Mouse (Mus musculus) midbrain, embryonic 10.5 days (tissue): ENCODE data around the gene Kifc1. TPM values are rescaled to one million over a fixed set of nuclear protein-coding genes. Genes with fewer than 3 reads are reported as not detected.
"Not testable (repeated sequence)": the region's sequence is repeated elsewhere in the genome, so short reads cannot be mapped to it uniquely, and the experiment has no call there.

Experiments used
- DNase-seq: peaks from one replicate; pipeline ENCODE4 v3.0.0-alpha.2; 2017; ENCODE audit warnings: low spot score
- H3K27ac ChIP-seq: fragments of 300-500 bp; sonication (generic); replicated peaks from 2 replicates; pipeline ENCODE4 v1.5.1; 2016; ENCODE audit warnings: mild to moderate bottlenecking
- H3K27me3 ChIP-seq: fragments of 300-500 bp; sonication (generic); 2 replicates; pipeline ENCODE4 v1.6.1; 2016; ENCODE audit warnings: low read depth, mild to moderate bottlenecking; ENCODE audit not compliant: poor library complexity, severe bottlenecking
- H3K36me3 ChIP-seq: fragments of 300-500 bp; sonication (generic); 2 replicates; pipeline ENCODE4 v1.6.1; 2016; ENCODE audit warnings: mild to moderate bottlenecking, moderate library complexity
- H3K4me1 ChIP-seq: fragments of 300-500 bp; sonication (generic); 2 replicates; pipeline ENCODE4 v1.6.1; 2016
- H3K4me3 ChIP-seq: fragments of 300-500 bp; sonication (generic); 2 replicates; pipeline ENCODE4 v1.5.1; 2016; ENCODE audit warnings: mild to moderate bottlenecking, moderate library complexity
- H3K9me3 ChIP-seq: fragments of 300-500 bp; sonication (generic); replicated peaks from 2 replicates; pipeline ENCODE4 v1.6.1; 2016; ENCODE audit warnings: mild to moderate bottlenecking
- WGBS: fragments of 180-500 bp; shearing (Covaris S2); methylation state at CpG from one replicate; pipeline ENCODE4 v1.1.7; 2016; 5-methylcytosine and 5-hydroxymethylcytosine counted together
- polyA plus RNA-seq: library from polyadenylated mRNA; unstranded; fragments of >200 nt; fragmentation: Nextera tagmentation; extraction: Ambion mirVana; gene quantifications from 2 replicates; pipeline ENCODE4 v1.2.1, GENCODE M21; 2016

Kifc1 gene
- polyA plus RNA-seq, 1 experiment from 2014 or later, result 7.8 TPM

- H3K27ac ChIP-seq, DNase-seq, H3K4me3 ChIP-seq, H3K27me3 ChIP-seq, H3K36me3 ChIP-seq, H3K9me3 ChIP-seq: not testable (repeated sequence)
- WGBS, result 80% methylated on average over 6 of the region's 6 CpGs
- peaks cover 17% of the 10 kb centered on the region for H3K4me1 ChIP-seq
Measured at GRCm38 (mm10) chr17:33903911-33904651, 13.6 kb upstream of the Kifc1 start.

DNA sequence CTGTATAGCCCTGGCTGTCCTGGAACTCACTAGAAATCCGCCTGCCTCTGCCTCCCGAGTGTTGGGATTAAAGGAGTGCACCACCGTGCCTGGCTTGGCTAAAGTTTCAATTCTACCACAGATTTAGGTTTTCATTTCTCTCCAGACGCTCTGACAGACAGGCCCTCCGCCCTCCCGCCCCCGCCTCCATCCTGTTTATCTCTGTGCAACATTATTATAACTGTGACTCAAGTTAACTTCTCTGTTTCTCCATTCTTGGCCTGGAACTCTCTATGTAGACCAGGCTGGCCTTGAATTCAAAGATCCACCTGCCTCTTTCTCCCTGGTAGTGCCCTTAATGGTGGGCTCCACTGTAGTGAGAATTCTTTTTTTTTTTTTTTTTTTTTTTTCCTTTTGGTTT is 12.0 kb upstream of the Kifc1 start:
- Histone ChIP-seq H3K4me1 (peaks cover 5% of the 10 kb centered on the region), H3K36me3 (no peaks in the 10 kb centered on the region), H3K27me3 (peaks cover 7% of the 10 kb centered on the region; the same call in 1 of the 2 replicates), H3K27ac (no peak overlapping the region), H3K9me3 (no peaks in the 10 kb centered on the region), H3K4me3 (no peak overlapping the region)
- no peak for DNase-seq
- WGBS, result 85% methylated on average over 7 of the region's 7 CpGs

- Histone ChIP-seq H3K27ac (no peak overlapping the region), H3K9me3 (no peaks in the 10 kb centered on the region), H3K4me1 (peaks cover 5% of the 10 kb centered on the region), H3K4me3 (no peak overlapping the region), H3K36me3 (no peaks in the 10 kb centered on the region), H3K27me3 (peaks cover 6% of the 10 kb centered on the region; the same call in 1 of the 2 replicates)
- no peak for DNase-seq
- 88% methylated on average over 4 of the region's 4 CpGs for WGBS
Measured at GRCm38 (mm10) chr17:33902079-33902478, 11.6 kb upstream of the Kifc1 start.

- Histone ChIP-seq H3K4me3 (no peak overlapping the region), H3K27ac (no peak overlapping the region), H3K4me1 (peaks cover 5% of the 10 kb centered on the region), H3K9me3 (no peaks in the 10 kb centered on the region), H3K27me3 (peaks cover 1% of the 10 kb centered on the region; the same call in 1 of the 2 replicates), H3K36me3 (no peaks in the 10 kb centered on the region)
- WGBS, result 87% methylated on average over 4 of the region's 4 CpGs
- no peak for DNase-seq
Measured at GRCm38 (mm10) chr17:33901653-33902052, 11.2 kb upstream of the Kifc1 start.

DNA sequence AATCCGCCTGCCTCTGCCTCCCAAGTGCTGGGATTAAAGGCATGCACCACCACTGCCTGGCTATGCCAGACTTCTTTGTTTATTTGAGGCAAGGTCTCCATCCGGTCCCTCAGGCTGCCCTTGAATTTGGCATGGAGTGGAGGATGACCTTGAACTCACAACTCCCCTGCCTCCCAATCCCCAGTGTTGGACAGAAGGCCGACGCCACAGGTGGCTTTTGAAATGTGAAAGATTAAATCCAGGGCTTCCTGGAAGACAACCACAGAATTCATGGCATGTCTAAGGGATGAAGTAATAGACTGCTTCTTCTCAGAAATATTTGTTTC is 10.5 kb upstream of the Kifc1 start:
- Histone ChIP-seq H3K4me3 (no peak overlapping the region), H3K36me3 (no peaks in the 10 kb centered on the region), H3K27ac (no peak overlapping the region), H3K4me1 (peaks cover 5% of the 10 kb centered on the region), H3K27me3 (no peaks in the 10 kb centered on the region), H3K9me3 (no peaks in the 10 kb centered on the region)
- no peak for DNase-seq
- WGBS, result 86% methylated on average over 4 of the region's 4 CpGs

DNA sequence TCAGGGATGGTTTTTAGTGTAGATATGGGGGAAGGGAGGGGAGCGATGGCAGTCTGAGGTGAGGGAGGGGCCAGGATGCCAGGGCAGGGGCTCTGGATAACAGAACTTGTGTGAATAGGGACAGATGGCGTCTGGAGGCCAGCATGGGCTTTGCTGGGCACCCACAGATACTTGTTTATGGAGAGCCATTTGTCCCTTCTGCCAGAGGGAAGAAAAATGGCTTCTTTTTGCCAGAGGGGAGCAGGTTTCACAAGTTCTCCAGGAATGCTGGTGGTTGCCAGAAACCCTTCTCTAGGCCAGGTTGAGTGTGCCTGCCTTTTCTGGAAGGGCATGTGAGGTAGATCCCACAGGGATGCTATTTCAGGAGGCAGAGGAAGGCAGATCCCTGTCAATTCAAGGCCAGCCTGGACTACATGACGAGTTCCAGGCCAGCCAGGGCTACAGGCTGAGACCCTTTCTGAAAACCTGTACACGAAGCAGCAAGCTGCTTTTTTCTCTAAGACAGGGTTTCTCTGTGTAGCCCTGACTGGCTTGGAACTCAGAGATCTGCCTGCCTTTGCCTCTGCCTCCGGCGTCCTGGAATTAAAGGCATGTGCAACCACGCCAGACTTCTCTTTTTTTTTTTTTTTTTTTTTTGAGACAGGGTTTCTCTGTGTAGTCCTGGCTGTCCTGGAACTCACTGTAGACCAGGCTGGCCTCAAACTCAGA is 10.0 kb upstream of the Kifc1 start:
- Histone ChIP-seq H3K9me3 (no peaks in the 10 kb centered on the region), H3K27ac (no peak overlapping the region), H3K4me1 (peaks cover 5% of the 10 kb centered on the region), H3K4me3 (no peak overlapping the region), H3K27me3 (no peaks in the 10 kb centered on the region), H3K36me3 (no peaks in the 10 kb centered on the region)
- DNase-seq, result no peak
- WGBS, result 88% methylated on average over 7 of the region's 7 CpGs

GRCm38 (mm10) chr17:33899642-33900041 is 9.2 kb upstream of the Kifc1 start:
- H3K27ac ChIP-seq, result no peak overlapping the region
- WGBS, result 87% methylated on average over 4 of the region's 4 CpGs
- H3K36me3 ChIP-seq, result no peaks in the 10 kb centered on the region
- peaks cover under 1% of the 10 kb centered on the region; the same call in 1 of the 2 replicates for H3K4me1 ChIP-seq
- H3K4me3 ChIP-seq, result no peak overlapping the region
- H3K9me3 ChIP-seq, result no peaks in the 10 kb centered on the region
- no peaks in the 10 kb centered on the region for H3K27me3 ChIP-seq
- DNase-seq, result no peak

- not testable (repeated sequence) for H3K9me3 ChIP-seq, H3K27ac ChIP-seq, H3K36me3 ChIP-seq, H3K4me3 ChIP-seq, DNase-seq, H3K4me1 ChIP-seq, H3K27me3 ChIP-seq
- 92% methylated on average over 4 of the region's 4 CpGs for WGBS
Measured at GRCm38 (mm10) chr17:33898193-33898592, 7.7 kb upstream of the Kifc1 start.

GRCm38 (mm10) chr17:33897114-33897794 is 6.8 kb upstream of the Kifc1 start:
- no peak for DNase-seq
- WGBS, result 43% methylated on average over 6 of the region's 6 CpGs
- Histone ChIP-seq H3K27ac (no peak overlapping the region), H3K4me3 (no peak overlapping the region), H3K36me3 (no peaks in the 10 kb centered on the region), H3K27me3 (no peaks in the 10 kb centered on the region), H3K9me3 (no peaks in the 10 kb centered on the region), H3K4me1 (no peaks in the 10 kb centered on the region)

GRCm38 (mm10) chr17:33893011-33893410 is 2.5 kb upstream of the Kifc1 start:
- WGBS, result 76% methylated on average over 4 of the region's 4 CpGs

DNA sequence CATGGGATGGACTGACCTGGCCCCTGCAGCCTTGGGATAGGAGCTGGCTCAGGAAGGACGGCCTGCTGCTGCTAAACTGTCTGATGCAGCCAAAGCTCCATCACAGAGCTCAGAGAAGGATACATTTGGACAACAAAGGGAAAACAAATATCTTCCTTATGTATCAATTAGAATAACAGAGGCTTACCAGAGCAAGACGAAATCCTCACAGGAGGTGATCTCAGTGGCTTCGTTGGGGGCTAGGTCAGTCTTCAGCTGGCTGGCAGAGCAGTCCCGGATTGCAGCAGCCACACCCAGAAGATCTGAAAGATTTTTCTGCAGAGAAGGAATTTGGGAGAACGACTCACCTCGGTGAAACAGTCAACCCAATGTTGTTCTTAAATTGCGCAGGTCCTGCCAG is 2.0 kb upstream of the Kifc1 start:
- Histone ChIP-seq H3K36me3 (0 out of 2 replicates have a peak, but pooled peaks cover 4% of the 10 kb centered on the region), H3K27ac (no peak overlapping the region), H3K4me3 (no peak overlapping the region), H3K4me1 (peaks cover 19% of the 10 kb centered on the region), H3K27me3 (no peaks in the 10 kb centered on the region), H3K9me3 (no peaks in the 10 kb centered on the region)
- WGBS, result 16% methylated on average over 7 of the region's 7 CpGs
- no peak for DNase-seq

More at GRCm38 (mm10) chr17:33893011-33893410, 2.5 kb upstream of the Kifc1 start:
- H3K4me1 ChIP-seq, result peaks cover 15% of the 10 kb centered on the region
- H3K9me3 ChIP-seq, H3K27ac ChIP-seq, H3K27me3 ChIP-seq, DNase-seq, H3K4me3 ChIP-seq, H3K36me3 ChIP-seq: not testable (repeated sequence)

DNA sequence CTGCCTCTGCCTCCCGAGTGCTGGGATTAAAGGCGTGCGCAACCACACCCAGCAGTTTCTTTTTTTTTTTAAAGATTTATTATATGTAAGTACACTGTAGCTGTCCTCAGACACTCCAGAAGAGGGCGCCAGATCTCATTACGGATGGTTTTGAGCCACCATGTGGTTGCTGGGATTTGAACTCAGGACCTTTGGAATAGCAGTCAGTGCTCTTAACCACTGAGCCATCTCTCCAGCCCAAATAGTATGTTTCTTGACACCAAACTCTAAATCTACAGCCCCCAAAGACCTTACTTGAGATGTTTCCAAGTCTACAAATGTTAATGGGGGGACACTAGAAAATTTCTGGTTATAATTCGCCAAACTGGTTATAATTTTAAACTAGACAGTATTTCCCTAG is 1.4 kb upstream of the Kifc1 start:
- DNase-seq, H3K27ac ChIP-seq: not testable (repeated sequence)
- 70% methylated on average over 6 of the region's 6 CpGs for WGBS

GRCm38 (mm10) chr17:33891357-33891756 is 896 bp upstream of the Kifc1 start:
- DNase-seq, result no peak
- no peak overlapping the region for H3K27ac ChIP-seq
- H3K36me3 ChIP-seq, result peaks cover 13% of the 10 kb centered on the region
- no peak overlapping the region for H3K4me3 ChIP-seq
- 64% methylated on average over 2 of the region's 2 CpGs for WGBS
- no peaks in the 10 kb centered on the region for H3K9me3 ChIP-seq
- H3K27me3 ChIP-seq, result no peaks in the 10 kb centered on the region
- peaks cover 19% of the 10 kb centered on the region for H3K4me1 ChIP-seq

More for the DNA sequence above, 1.4 kb upstream of the Kifc1 start:
- H3K36me3 ChIP-seq, H3K27me3 ChIP-seq, H3K9me3 ChIP-seq, H3K4me3 ChIP-seq: not testable (repeated sequence)
- peaks cover 19% of the 10 kb centered on the region for H3K4me1 ChIP-seq
